Mouse (Mus musculus): ENCODE results near the gene Zmym4. TPM values are rescaled to one million over a fixed set of nuclear protein-coding genes. Genes with fewer than 3 reads are reported as not detected.

Gene Zmym4
- polyA plus RNA-seq, 1 experiment from 2014 or later = 40.5 TPM

- H3K9me3 ChIP-seq (ENCODE audit: control insufficient read depth, low read length) = no peaks in the 10 kb centered on the region
- DNase-seq (ENCODE audit: low spot score) (no peak), ATAC-seq (replicated peaks; ENCODE audit: low FRiP score) (no peak)
- H3K27ac ChIP-seq (ENCODE audit: low read depth, low read length) = no peak overlapping the region
- H3K36me3 ChIP-seq (ENCODE audit: control insufficient read depth, insufficient read depth, low read length) = no peaks in the 10 kb centered on the region; the same call in 1 of the 2 replicates
- no peaks in the 10 kb centered on the region for H3K27me3 ChIP-seq (ENCODE audit: control insufficient read depth, insufficient read depth, low read length)
- H3K4me1 ChIP-seq (replicated peaks; ENCODE audit: control insufficient read depth, insufficient read depth, low read length) = no peaks in the 10 kb centered on the region
- H3K4me2 ChIP-seq (ENCODE audit: low read depth, low read length, severe bottlenecking) = no peak overlapping the region
- H3K4me3 ChIP-seq (ENCODE audit: low read depth, low read length) = no peak overlapping the region
- 56% methylated on average over 9 of the region's 9 CpGs for WGBS
- no peak overlapping the region for H3K9ac ChIP-seq (ENCODE audit: low read length)
Measured at GRCm38 (mm10) chr4:126822891-126823882, 144.7 kb downstream of the Zmym4 start.

GRCm38 (mm10) chr4:126814854-126815253, 153.1 kb downstream of the Zmym4 start:
- ATAC-seq (replicated peaks; ENCODE audit: low FRiP score) (no peak), DNase-seq (ENCODE audit: low spot score) (no peak)
- WGBS = 75% methylated on average over 5 of the region's 5 CpGs
- Histone ChIP-seq H3K4me2 (ENCODE audit: low read depth, low read length, severe bottlenecking) (no peak overlapping the region), H3K36me3 (ENCODE audit: control insufficient read depth, insufficient read depth, low read length) (no peaks in the 10 kb centered on the region; the same call in 1 of the 2 replicates), H3K9ac (ENCODE audit: low read length) (no peak overlapping the region), H3K27me3 (ENCODE audit: control insufficient read depth, insufficient read depth, low read length) (no peaks in the 10 kb centered on the region), H3K4me3 (ENCODE audit: low read depth, low read length) (no peak overlapping the region), H3K4me1 (replicated peaks; ENCODE audit: control insufficient read depth, insufficient read depth, low read length) (no peaks in the 10 kb centered on the region), H3K9me3 (ENCODE audit: control insufficient read depth, low read length) (no peaks in the 10 kb centered on the region), H3K27ac (ENCODE audit: low read depth, low read length) (no peak overlapping the region)

GRCm38 (mm10) chr4:126813212-126813611, 154.7 kb downstream of the Zmym4 start:
- Histone ChIP-seq H3K9ac (ENCODE audit: low read length) (no peak overlapping the region), H3K27me3 (ENCODE audit: control insufficient read depth, insufficient read depth, low read length) (no peaks in the 10 kb centered on the region), H3K36me3 (ENCODE audit: control insufficient read depth, insufficient read depth, low read length) (peaks cover 3% of the 10 kb centered on the region; the same call in 1 of the 2 replicates), H3K4me3 (ENCODE audit: low read depth, low read length) (no peak overlapping the region), H3K27ac (ENCODE audit: low read depth, low read length) (no peak overlapping the region), H3K4me1 (replicated peaks; ENCODE audit: control insufficient read depth, insufficient read depth, low read length) (no peaks in the 10 kb centered on the region), H3K4me2 (ENCODE audit: low read depth, low read length, severe bottlenecking) (no peak overlapping the region), H3K9me3 (ENCODE audit: control insufficient read depth, low read length) (no peaks in the 10 kb centered on the region)
- ATAC-seq (replicated peaks; ENCODE audit: low FRiP score) (no peak), DNase-seq (ENCODE audit: low spot score) (no peak)
- 91% methylated on average over 5 of the region's 5 CpGs for WGBS

Other genes with a start within 250 kb of the Zmym4 start
- 0.21 and 0.32 TPM in 2 replicates for gene Tfap2e, start 231.9 kb downstream of the Zmym4 start, polyA plus RNA-seq (2014; fragmentation: Nextera tagmentation; extraction: Ambion mirVana)
- gene Ncdn, start 214.7 kb downstream of the Zmym4 start, polyA plus RNA-seq (2014; fragmentation: Nextera tagmentation; extraction: Ambion mirVana) = 37.3 and 39.7 TPM in 2 replicates
- 30.1 and 31.5 TPM in 2 replicates for gene AU040320, start 214.6 kb downstream of the Zmym4 start, polyA plus RNA-seq (2014; fragmentation: Nextera tagmentation; extraction: Ambion mirVana)
- gene Sfpq, start 53.2 kb upstream of the Zmym4 start, polyA plus RNA-seq (2014; fragmentation: Nextera tagmentation; extraction: Ambion mirVana) = 170 and 185 TPM in 2 replicates
- gene Zmym1, start 93.0 kb upstream of the Zmym4 start, polyA plus RNA-seq (2014; fragmentation: Nextera tagmentation; extraction: Ambion mirVana) = 36.8 and 37.3 TPM in 2 replicates
- gene Zmym6, start 109.2 kb upstream of the Zmym4 start, polyA plus RNA-seq (2014; fragmentation: Nextera tagmentation; extraction: Ambion mirVana) = 24.9 and 28.8 TPM in 2 replicates
- 11.8 and 12.6 TPM in 2 replicates for gene Tmem35b, start 155.6 kb upstream of the Zmym4 start, polyA plus RNA-seq (2014; fragmentation: Nextera tagmentation; extraction: Ambion mirVana)
- gene Dlgap3, start 201.1 kb upstream of the Zmym4 start, polyA plus RNA-seq (2014; fragmentation: Nextera tagmentation; extraction: Ambion mirVana) = 3.1 and 4.2 TPM in 2 replicates